Mouse (Mus musculus) embryonic fibroblast, embryonic 13.5 days (primary cell): ENCODE data around the gene Prkaca.

ENCODE experiments used
- CTCF ChIP-seq: IDR thresholded peaks from 2 replicates; pipeline ENCODE4 v1.5.1; 2011; ENCODE audit warnings: mild to moderate bottlenecking, control low read depth, low read length, moderate library complexity, borderline replicate concordance; ENCODE audit not compliant: insufficient read depth
- POLR2A ChIP-seq: IDR thresholded peaks from 2 replicates; pipeline ENCODE4 v1.6.1; 2011; ENCODE audit warnings: low read depth, mild to moderate bottlenecking, control low read depth, low read length, moderate library complexity

GRCm38 (mm10) chr8:83981533-83981932 lies 8.7 kb downstream of the Prkaca start:
- TF ChIP-seq CTCF (no peak), POLR2A (no peak)
